Mouse (Mus musculus): Measurements from ENCODE around the gene Cstf1.

The Cstf1 gene

DNA sequence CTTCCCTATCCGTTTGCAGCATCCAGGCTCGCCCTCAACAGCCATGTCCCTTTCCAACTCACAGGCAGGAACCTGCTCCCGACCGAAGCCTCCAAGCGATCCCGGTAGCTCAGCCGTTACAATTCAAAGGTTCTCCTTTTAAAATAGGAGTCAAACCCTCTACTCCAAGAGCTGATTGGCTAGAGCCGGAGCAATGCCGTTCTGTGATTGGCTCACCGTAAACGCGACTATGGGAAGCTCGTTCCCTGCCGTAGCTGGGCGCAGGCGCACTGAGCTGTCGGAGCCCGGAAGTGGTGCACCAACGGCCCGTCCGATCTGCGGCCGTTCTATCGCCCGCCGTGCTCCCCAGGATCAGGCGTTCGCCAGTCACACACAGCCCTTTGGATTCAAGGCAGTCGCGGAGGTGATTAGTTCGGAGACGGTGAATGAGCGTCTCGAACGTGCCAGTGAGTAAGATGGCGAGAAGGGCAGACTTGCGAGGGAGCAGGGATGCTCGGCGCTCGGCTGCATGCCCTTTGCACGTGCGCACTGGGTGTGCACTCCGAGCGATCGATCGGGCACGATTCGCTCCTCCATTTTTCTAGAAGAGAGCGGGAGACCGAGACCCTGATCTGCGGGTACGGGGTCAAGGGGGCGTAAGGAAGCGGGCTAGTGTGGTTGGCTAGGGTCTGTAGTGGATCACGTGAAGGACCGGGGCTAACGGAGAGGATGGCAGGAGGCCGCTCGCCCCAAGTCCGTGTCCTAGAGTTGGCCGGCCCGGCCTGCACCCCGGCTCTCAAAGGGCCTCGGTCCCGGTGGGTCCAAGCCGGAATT, at the start of gene Cstf1, which contains the start of gene Aurka:
TSS of gene Cstf1 (plus strand) at position 271 of the 813 bp plus-strand sequence.
TSS of gene Aurka (minus strand) at position 125 of the 813 bp plus-strand sequence.
- peak; percentile 85 to 92 for DNase-seq (ENCODE audit: low read depth in 1 of 2, low spot score in 2 of 2)

DNA sequence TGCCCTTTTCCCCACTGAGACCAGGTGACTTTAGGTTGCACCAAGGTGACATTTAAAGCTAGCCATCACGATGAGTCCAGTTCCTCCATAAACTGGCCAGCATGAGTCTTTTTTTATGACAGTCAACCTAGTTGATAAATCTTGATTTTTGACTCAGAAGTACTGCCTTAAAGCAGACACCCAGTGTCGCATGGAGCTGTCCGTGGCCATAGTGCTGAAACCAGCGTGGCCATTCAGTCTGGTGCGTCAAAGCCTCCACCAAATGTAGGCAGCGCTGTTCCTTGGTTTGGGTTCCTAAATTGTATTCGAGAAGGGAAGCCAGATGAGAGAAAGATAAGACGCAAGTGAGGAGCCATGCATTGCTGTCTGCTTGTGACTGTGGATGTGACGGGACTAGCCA, 49.6 kb upstream of the Cstf1 start:
- DNase-seq (ENCODE audit: low read depth in 1 of 2, low spot score in 2 of 2) = no peak

- no peak for DNase-seq (ENCODE audit: low read depth in 1 of 2, low spot score in 2 of 2)
Observed at GRCm38 (mm10) chr2:172328248-172328647, 42.2 kb upstream of the Cstf1 start.

GRCm38 (mm10) chr2:172329179-172329578, 41.3 kb upstream of the Cstf1 start:
- DNase-seq (ENCODE audit: low read depth in 1 of 2, low spot score in 2 of 2) = no peak

DNA sequence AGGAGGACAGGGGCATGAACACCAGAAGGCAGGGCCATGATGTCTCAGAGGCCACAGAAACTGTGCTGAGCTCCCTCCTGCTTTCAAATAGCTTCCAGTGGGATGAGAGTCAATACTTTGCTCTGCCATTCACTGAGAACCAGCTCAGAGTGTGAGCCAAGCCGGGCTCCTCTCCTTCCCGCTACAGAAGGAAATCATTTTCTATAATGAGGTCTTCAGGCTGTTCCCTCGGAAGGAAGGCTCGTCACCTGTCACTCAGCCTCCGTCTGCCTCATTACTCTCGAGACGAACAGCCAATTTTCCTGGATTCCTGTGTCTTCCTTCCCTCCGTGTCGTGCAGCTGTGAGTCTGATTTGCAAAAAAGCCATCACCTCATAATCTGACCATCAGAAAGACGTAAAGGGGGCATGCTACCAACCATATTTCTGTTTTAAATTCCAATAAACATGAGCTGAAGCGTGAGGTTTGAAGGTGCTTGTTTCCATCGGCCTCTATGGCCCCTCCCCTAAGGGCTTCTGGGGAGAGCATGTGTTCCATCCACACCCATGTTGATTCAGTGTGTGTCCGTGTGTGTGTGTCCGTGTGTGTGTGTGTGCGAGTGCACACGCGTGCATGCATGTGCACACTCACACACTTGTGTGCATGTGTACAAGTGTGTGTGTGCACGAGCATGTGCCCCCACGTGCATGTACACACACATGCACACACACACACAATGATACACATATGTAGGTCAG, 32.1 kb upstream of the Cstf1 start:
- no peak for DNase-seq (ENCODE audit: low read depth in 1 of 2, low spot score in 2 of 2)

GRCm38 (mm10) chr2:172340936-172341335, 29.5 kb upstream of the Cstf1 start:
- no peak for DNase-seq (ENCODE audit: low read depth in 1 of 2, low spot score in 2 of 2)

DNA sequence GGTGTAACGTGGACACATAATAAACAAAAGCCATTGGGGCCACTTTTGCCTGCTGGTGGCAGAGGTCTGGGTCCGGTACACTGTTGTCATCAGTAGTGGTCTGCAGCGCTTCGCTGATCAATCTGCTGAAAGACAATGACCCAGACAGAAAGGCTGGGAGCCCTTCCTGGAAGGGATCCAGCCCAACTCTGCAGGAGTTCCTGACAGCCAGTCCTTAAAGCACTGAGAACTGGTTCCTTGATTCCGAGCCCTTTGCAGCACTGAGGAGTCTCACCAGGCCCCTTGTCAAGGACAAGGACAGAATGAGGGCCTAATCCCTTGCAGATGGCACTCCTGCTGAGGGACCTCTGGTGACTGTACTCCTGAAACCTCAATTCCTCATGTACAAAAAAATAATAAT, 28.9 kb upstream of the Cstf1 start:
- no peak for DNase-seq (ENCODE audit: low read depth in 1 of 2, low spot score in 2 of 2)

GRCm38 (mm10) chr2:172343751-172344150, 26.7 kb upstream of the Cstf1 start:
- DNase-seq (ENCODE audit: low read depth in 1 of 2, low spot score in 2 of 2) = no peak

GRCm38 (mm10) chr2:172344669-172345068, 25.8 kb upstream of the Cstf1 start:
- no peak for DNase-seq (ENCODE audit: low read depth in 1 of 2, low spot score in 2 of 2)

DNA sequence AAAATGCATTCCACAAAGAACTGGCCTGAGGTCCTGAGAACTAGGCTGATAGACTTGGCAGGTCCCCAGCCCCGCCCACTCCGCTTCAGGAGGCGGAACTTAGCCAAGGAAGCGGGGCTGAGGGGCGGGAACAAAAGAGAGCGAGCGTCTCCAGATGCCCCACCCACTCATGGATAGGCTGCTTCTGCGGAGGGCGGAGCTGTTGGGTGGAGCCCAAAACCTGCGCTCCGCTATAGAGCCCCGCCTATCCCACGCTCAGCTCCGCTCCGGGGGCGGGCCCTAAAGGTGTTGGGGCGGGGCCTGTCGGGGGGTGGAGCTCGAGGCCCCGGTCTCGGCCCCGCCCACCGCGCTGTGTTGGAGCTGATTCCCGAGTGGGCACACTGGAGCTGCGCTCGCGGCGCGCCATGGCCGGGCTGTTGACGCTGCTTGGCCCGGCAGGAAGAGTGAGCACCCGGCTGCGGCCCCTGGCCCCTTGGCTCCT, 25.2 kb upstream of the Cstf1 start, which contains the start of gene Fam210b:
TSS of gene Fam210b (plus strand) at position 308 of the 481 bp plus-strand sequence.
- peak; percentile 89 to 92 for DNase-seq (ENCODE audit: low read depth in 1 of 2, low spot score in 2 of 2)

DNA sequence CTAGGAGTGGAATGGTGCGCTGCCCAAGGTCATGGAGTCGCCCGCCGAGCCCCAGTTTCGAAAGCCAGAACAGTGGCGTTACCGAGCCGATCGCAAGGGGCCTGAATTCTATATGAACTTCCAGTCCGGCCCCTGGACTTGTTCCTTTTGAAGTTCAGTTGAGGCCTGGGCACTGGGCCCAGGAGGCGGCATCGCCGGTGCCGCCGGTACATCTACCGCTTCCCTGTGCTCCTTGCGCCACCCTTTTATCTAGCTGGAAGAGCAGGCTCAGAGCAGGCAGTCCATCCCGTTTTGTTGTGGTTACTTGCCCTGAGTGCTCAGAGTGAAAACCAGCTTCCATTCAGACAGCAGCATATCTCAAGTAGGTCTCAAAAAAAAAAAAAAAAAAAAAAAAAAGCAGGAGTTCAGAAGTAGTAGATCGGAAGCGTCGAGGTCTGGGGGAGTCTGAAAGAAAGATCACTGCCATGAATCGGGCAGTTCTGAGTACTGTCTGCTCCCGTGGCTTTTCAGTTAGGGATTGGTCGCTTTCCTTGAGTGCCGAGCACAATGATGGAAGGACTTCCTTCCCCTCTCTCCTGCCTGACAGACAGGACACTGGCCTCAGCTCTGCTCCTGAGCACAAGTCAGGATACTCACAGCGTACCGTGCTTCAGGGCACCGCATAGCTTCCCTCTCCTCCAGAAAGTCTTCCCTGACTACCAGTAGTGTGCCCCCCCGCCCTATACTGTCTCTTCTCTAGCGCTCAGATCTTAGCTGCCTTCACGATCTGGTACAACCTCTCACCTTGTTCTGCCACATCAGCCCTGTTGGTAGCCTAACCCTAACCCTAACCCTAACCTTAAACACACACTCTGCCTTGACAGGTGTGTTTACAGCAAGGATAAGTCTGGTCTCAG, 24.2 kb upstream of the Cstf1 start:
- no peak for DNase-seq (ENCODE audit: low read depth in 1 of 2, low spot score in 2 of 2)

DNA sequence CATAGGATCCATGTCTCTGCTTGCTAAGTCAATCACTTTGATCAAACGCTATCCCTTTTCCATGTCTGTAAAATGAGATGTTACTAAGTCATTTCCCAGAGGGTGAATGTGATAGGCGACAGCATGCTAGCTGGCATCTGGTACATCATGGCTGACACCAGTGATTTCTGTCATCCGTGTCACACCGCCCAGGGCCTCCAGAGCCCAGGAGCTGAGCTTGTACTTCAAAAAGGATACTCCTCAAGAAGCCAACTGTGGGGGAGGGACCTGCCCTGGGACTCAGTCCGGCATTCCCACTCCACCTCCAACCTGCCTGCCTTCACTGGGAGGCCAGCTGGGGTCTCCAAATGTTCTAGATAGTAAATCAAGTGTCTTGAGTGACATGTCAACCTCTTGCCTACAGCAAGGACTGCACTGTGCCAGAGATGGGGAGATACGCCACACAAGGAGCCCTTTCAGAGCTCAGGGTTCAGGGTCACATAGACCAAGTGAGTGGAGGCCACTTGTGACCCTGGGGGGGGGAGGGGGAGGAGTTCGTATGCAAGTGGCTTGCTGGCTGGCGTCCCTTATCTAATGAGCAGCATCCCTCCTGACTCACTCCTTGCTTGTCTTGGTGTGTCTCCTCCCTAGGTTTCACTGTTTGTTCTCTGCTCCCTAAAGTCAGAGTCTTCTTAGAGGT, 23.4 kb upstream of the Cstf1 start:
- no peak for DNase-seq (ENCODE audit: low read depth in 1 of 2, low spot score in 2 of 2)

DNA sequence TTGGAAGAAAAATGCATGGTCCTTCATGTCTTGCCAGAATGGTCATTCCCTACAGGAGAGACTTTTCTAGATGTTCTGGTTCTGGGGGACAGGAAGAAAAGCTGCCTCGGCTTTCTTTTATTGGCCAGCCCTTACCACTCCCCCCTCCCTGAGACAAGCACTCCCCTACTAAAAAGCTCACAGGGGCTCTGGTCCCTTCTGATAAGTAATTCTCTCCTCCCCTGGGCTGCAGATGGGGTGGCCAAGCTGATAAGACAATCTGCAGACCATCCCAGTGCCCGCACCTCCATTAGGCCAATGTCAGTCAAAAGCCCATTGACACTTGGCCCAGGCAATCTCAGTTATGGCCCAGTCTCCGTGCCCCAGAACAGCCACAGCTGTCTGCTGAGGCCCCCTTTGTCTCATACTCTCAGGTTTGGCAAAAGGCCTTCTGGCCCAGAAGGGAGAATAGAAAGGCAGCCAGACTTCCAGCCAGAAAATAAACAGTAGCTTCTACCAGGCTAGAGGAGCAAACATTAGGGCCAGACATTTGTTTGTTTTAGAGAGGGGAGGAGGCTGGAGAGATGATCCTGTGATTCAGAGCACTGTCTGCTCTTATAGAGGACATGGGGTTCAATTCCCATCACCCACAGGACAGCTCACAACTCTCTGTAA, 22.1 kb upstream of the Cstf1 start:
- DNase-seq (ENCODE audit: low read depth in 1 of 2, low spot score in 2 of 2) = no peak

DNA sequence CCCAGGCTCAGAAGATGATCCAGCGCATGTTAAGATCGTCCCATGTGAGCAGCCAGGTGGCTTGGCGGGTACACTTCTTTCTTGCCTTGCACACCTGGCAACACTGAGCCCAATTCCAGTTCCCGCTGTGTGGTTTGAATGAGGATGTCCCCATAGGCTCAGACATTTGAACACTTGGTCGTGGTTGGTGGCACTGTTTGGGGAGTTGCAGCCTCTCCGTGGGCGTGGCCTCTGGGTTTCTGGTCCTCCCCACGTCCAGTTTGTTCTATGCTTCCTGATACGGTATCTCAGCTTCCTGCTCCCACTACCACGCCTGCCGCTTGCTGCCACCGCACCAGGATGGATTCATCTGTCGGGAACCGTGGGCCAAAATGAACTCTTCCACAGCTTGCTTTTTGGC, 20.7 kb upstream of the Cstf1 start:
- no peak for DNase-seq (ENCODE audit: low read depth in 1 of 2, low spot score in 2 of 2)

GRCm38 (mm10) chr2:172350773-172351172, 19.7 kb upstream of the Cstf1 start:
- no peak for DNase-seq (ENCODE audit: low read depth in 1 of 2, low spot score in 2 of 2)

- no peak for DNase-seq (ENCODE audit: low read depth in 1 of 2, low spot score in 2 of 2)
Observed at GRCm38 (mm10) chr2:172353218-172353617, 17.3 kb upstream of the Cstf1 start.

GRCm38 (mm10) chr2:172354761-172355160, 15.7 kb upstream of the Cstf1 start:
- DNase-seq (ENCODE audit: low read depth in 1 of 2, low spot score in 2 of 2) = no peak

DNA sequence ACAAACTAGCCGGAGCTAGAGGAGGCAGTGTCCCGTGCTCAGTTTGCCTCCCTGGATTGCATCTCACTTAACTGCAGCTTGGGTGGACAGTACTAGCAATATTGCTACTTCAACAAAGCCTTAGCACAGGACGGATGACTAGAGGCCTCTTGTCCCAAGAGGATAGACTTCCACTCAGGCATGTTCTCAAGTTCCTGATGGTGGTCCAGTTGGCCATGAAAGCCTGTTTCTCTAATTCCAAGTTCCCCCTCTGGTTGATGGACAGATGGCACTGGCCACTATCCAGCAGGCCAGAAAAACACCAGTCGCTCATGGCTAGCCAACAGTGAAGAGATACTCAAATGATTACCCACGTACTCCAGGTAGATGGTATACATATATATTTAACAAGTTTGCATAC, 14.6 kb upstream of the Cstf1 start:
- DNase-seq (ENCODE audit: low read depth in 1 of 2, low spot score in 2 of 2) = no peak

DNA sequence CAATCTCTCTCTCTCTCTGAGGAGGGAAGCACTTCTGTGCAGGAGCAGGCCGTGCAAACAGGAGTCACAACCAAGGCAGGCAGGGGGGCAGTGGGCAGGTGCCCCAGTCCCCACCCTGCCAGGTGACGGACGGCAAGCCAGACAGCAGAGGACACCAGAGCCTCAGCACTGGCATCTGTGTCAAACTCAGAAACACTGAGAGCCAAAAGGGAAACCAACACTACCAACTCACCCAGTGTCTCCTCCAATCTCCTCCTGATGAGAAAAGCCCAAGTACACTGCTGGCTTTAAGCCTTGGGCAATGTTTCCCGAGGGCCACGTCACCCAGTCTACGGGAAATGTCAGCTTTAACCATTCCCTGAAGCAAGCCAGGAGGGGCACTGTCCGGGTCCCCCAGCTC, 7.3 kb upstream of the Cstf1 start:
- DNase-seq (ENCODE audit: low read depth in 1 of 2, low spot score in 2 of 2) = no peak

- no peak for DNase-seq (ENCODE audit: low read depth in 1 of 2, low spot score in 2 of 2)
Observed at GRCm38 (mm10) chr2:172371258-172371657, 777 bp downstream of the Cstf1 start.
